Mouse (Mus musculus) midbrain, embryonic 11.5 days (tissue): Measurements from ENCODE around the gene Olfr105-ps. TPM values are rescaled to one million over a fixed set of nuclear protein-coding genes. Genes with fewer than 3 reads are reported as not detected.

ENCODE experiments used
- ATAC-seq: fragments of 200-750 bp; cut with Nextera tagmentation; 2 replicates; pipeline ENCODE4 v1.8.0; 2017; ENCODE audit warnings: moderate TSS enrichment, moderate library complexity; ENCODE audit not compliant: low FRiP score
- DNase-seq: peaks from one replicate; pipeline ENCODE4 v3.0.0; 2015; ENCODE audit warnings: low spot score; ENCODE audit errors: missing footprints
- H3K27ac ChIP-seq: fragments of 300-500 bp; sonication (generic); 2 replicates; pipeline ENCODE4 v1.5.1; 2014; ENCODE audit warnings: low read depth, low read length
- H3K27me3 ChIP-seq: fragments of 300-500 bp; sonication (generic); 2 replicates; pipeline ENCODE4 v1.6.1; 2014; ENCODE audit warnings: mild to moderate bottlenecking, low read length, moderate library complexity, mixed read lengths; ENCODE audit not compliant: control insufficient read depth, insufficient read depth
- H3K36me3 ChIP-seq: fragments of 300-500 bp; sonication (generic); 2 replicates; pipeline ENCODE4 v1.6.1; 2014; ENCODE audit warnings: mild to moderate bottlenecking, low read length, moderate library complexity, mixed read lengths; ENCODE audit not compliant: control insufficient read depth, insufficient read depth
- H3K4me1 ChIP-seq: fragments of 300-500 bp; sonication (generic); 2 replicates; pipeline ENCODE4 v1.6.1; 2014; ENCODE audit warnings: low read length; ENCODE audit not compliant: control insufficient read depth, insufficient read depth
- H3K4me2 ChIP-seq: fragments of 300-500 bp; sonication (generic); 2 replicates; pipeline ENCODE4 v1.6.1; 2014; ENCODE audit warnings: mild to moderate bottlenecking, moderate library complexity
- H3K4me3 ChIP-seq: fragments of 300-500 bp; sonication (generic); 2 replicates; pipeline ENCODE4 v1.5.1; 2014; ENCODE audit warnings: low read depth, low read length
- H3K9ac ChIP-seq: fragments of 300-500 bp; sonication (generic); 2 replicates; pipeline ENCODE4 v1.6.1; 2014; ENCODE audit warnings: low read length
- H3K9me3 ChIP-seq: fragments of 300-500 bp; sonication (generic); 2 replicates; pipeline ENCODE4 v1.6.1; 2016; ENCODE audit warnings: low read length; ENCODE audit not compliant: control insufficient read depth
- WGBS: fragments of 180-500 bp; shearing (Covaris S2); extraction: QIAGEN DNeasy Blood & Tissue Kit; methylation state at CpG from one replicate; pipeline ENCODE4 v1.1.7; 2014; 5-methylcytosine and 5-hydroxymethylcytosine counted together
- polyA plus RNA-seq: library from polyadenylated mRNA; unstranded; fragments of >200 nt; fragmentation: Nextera tagmentation; extraction: Ambion mirVana; gene quantifications from 2 replicates; pipeline ENCODE4 v1.2.1, GENCODE M21; 2014

Gene Olfr105-ps
- polyA plus RNA-seq, result not detected in 2 replicates

- no peak for ATAC-seq
- DNase-seq, result no peak
Observed at GRCm38 (mm10) chr17:37378733-37379132, at the start of gene Olfr105-ps. TSS of gene Olfr105-ps (plus strand) at chr17:37379033.

GRCm38 (mm10) chr17:37339598-37339997 lies 39.2 kb upstream of the Olfr105-ps start, which contains the start of gene Olfr103:
TSS of gene Olfr103 (minus strand) at chr17:37339698.
- Histone ChIP-seq H3K9me3 (no peaks in the 10 kb centered on the region), H3K27ac (no peak within 1 kb of the TSS), H3K4me1 (no peaks in the 10 kb centered on the region), H3K36me3 (no peaks in the 10 kb centered on the region), H3K4me3 (no peak within 1 kb of the TSS), H3K27me3 (no peaks in the 10 kb centered on the region), H3K4me2 (no peak within 1 kb of the TSS), H3K9ac (no peak within 1 kb of the TSS)
- WGBS, result 89% methylated on average over 2 of the region's 2 CpGs
- no peak for DNase-seq
- no peak for ATAC-seq

More at GRCm38 (mm10) chr17:37378733-37379132, at the start of gene Olfr105-ps:
- Histone ChIP-seq H3K9me3 (no peaks in the 10 kb centered on the region), H3K4me1 (no peaks in the 10 kb centered on the region), H3K4me2 (no peak within 1 kb of the TSS), H3K4me3 (no peak within 1 kb of the TSS), H3K27ac (no peak within 1 kb of the TSS), H3K27me3 (no peaks in the 10 kb centered on the region), H3K36me3 (no peaks in the 10 kb centered on the region), H3K9ac (no peak within 1 kb of the TSS)

DNA sequence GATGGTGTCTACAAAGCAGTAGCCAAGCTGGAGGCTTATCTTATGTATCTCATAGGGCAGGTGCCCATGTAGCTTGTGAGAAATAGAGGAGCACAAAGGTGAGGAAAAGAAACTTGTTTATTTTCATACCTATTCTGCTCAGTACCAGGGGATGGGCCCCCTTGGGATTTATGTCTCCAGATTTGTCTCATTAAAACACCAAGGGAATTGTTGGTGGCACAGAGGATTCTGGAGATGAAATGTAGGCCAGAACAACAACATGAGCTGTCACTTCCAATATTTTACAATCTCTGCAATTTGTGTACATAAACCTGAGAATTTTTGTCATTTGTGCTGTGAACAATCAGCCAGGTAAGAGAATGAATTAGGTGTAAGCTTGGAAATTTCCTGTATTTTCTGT lies 19.6 kb upstream of the Olfr105-ps start, which contains the start of gene Olfr104-ps:
Gene Olfr104-ps, plus strand, starts transcription at position 301 of the 400 bp plus-strand sequence.
- Histone ChIP-seq H3K9ac (no peak within 1 kb of the TSS), H3K27me3 (no peaks in the 10 kb centered on the region), H3K27ac (no peak within 1 kb of the TSS), H3K9me3 (no peaks in the 10 kb centered on the region), H3K4me1 (no peaks in the 10 kb centered on the region), H3K36me3 (no peaks in the 10 kb centered on the region), H3K4me2 (no peak within 1 kb of the TSS), H3K4me3 (no peak within 1 kb of the TSS)
- DNase-seq (no peak), ATAC-seq (no peak)

- Histone ChIP-seq H3K27ac (no peak within 1 kb of the TSS), H3K9ac (no peak within 1 kb of the TSS), H3K4me2 (no peak within 1 kb of the TSS), H3K27me3 (no peaks in the 10 kb centered on the region), H3K4me1 (no peaks in the 10 kb centered on the region), H3K4me3 (no peak within 1 kb of the TSS), H3K36me3 (no peaks in the 10 kb centered on the region), H3K9me3 (no peaks in the 10 kb centered on the region)
- DNase-seq (no peak), ATAC-seq (no peak)
- WGBS, result 81% methylated on average over 1 of the region's 1 CpGs
Observed at GRCm38 (mm10) chr17:37390093-37390492, 11.3 kb downstream of the Olfr105-ps start, which contains the start of gene Olfr106-ps. TSS of gene Olfr106-ps (plus strand) at chr17:37390393.

DNA sequence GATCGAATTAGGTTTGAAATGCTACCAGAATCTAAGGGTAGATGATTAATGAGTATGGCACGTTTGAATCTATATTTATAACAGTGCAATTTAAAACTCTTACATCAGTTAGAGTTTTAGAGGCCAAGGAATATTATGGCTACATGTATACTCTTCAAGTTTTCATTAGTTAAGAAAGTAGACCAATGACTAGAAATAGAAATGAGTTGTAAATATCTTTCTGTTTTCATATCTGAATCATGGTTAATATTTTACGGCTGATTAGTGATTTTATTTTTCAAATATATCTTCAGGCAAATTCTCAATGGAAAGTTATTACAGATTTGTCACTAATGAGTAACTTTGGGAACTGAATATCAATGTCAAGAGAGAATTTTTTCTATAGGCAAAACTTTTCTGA lies 20.1 kb downstream of the Olfr105-ps start, which contains the start of gene Olfr107:
Gene Olfr107, plus strand, starts transcription at position 301 of the 400 bp plus-strand sequence.
- Histone ChIP-seq H3K4me1 (no peaks in the 10 kb centered on the region), H3K27ac (no peak within 1 kb of the TSS), H3K27me3 (no peaks in the 10 kb centered on the region), H3K4me3 (no peak within 1 kb of the TSS), H3K4me2 (no peak within 1 kb of the TSS), H3K36me3 (no peaks in the 10 kb centered on the region), H3K9ac (no peak within 1 kb of the TSS), H3K9me3 (no peaks in the 10 kb centered on the region)
- ATAC-seq, result no peak
- DNase-seq, result no peak
- WGBS, result 85% methylated on average over 3 of the region's 3 CpGs

GRCm38 (mm10) chr17:37413380-37413779 lies 34.5 kb downstream of the Olfr105-ps start:
- no peaks in the 10 kb centered on the region for H3K36me3 ChIP-seq
- H3K4me1 ChIP-seq, result no peaks in the 10 kb centered on the region
- H3K9me3 ChIP-seq, result no peaks in the 10 kb centered on the region
- no peak for ATAC-seq
- no peak overlapping the region for H3K4me2 ChIP-seq
- H3K9ac ChIP-seq, result no peak overlapping the region
- no peak overlapping the region for H3K27ac ChIP-seq
- H3K27me3 ChIP-seq, result no peaks in the 10 kb centered on the region
- DNase-seq, result no peak
- no peak overlapping the region for H3K4me3 ChIP-seq

Other genes with a start within 250 kb of the Olfr105-ps start
- gene Olfr93, start 217.5 kb upstream of the Olfr105-ps start, polyA plus RNA-seq, result not detected in 2 replicates
- gene Ubd, start 185.1 kb upstream of the Olfr105-ps start, polyA plus RNA-seq, result not detected in 2 replicates
- gene Olfr94, start 178.0 kb upstream of the Olfr105-ps start, polyA plus RNA-seq, result not detected in 2 replicates
- not detected in 2 replicates for gene Olfr95, start 165.9 kb upstream of the Olfr105-ps start, polyA plus RNA-seq
- not detected in 2 replicates for gene Olfr96, start 158.9 kb upstream of the Olfr105-ps start, polyA plus RNA-seq
- not detected in 2 replicates for gene Olfr97, start 141.7 kb upstream of the Olfr105-ps start, polyA plus RNA-seq
- gene Olfr98, start 115.3 kb upstream of the Olfr105-ps start, polyA plus RNA-seq, result not detected in 2 replicates
- gene H2-M3, start 108.8 kb upstream of the Olfr105-ps start, polyA plus RNA-seq, result 1.4 and 1.8 TPM in 2 replicates
- gene Olfr99, start 95.6 kb upstream of the Olfr105-ps start, polyA plus RNA-seq, result not detected in 2 replicates
- not detected in 2 replicates for gene Olfr101, start 74.7 kb upstream of the Olfr105-ps start, polyA plus RNA-seq
- not detected in 2 replicates for gene Olfr102, start 62.0 kb upstream of the Olfr105-ps start, polyA plus RNA-seq
- not detected in 2 replicates for gene Olfr103, start 39.3 kb upstream of the Olfr105-ps start, polyA plus RNA-seq
- gene Olfr104-ps, start 19.5 kb upstream of the Olfr105-ps start, polyA plus RNA-seq, result not detected in 2 replicates
- not detected in 2 replicates for gene Olfr106-ps, start 11.4 kb downstream of the Olfr105-ps start, polyA plus RNA-seq
- not detected in 2 replicates for gene Olfr107, start 20.2 kb downstream of the Olfr105-ps start, polyA plus RNA-seq
- gene Olfr108, start 66.4 kb downstream of the Olfr105-ps start, polyA plus RNA-seq, result not detected in 2 replicates
- gene Olfr109, start 79.9 kb downstream of the Olfr105-ps start, polyA plus RNA-seq, result not detected in 2 replicates
- not detected in 2 replicates for gene H2-M2, start 104.5 kb downstream of the Olfr105-ps start, polyA plus RNA-seq
- not detected in 2 replicates for gene Olfr110, start 113.4 kb downstream of the Olfr105-ps start, polyA plus RNA-seq
- gene Olfr111, start 129.0 kb downstream of the Olfr105-ps start, polyA plus RNA-seq, result not detected in 2 replicates
- gene Olfr112, start 190.4 kb downstream of the Olfr105-ps start, polyA plus RNA-seq, result not detected in 2 replicates
- not detected in 2 replicates for gene Olfr113, start 198.6 kb downstream of the Olfr105-ps start, polyA plus RNA-seq
- gene Olfr114, start 213.7 kb downstream of the Olfr105-ps start, polyA plus RNA-seq, result not detected in 2 replicates
- not detected in 2 replicates for gene Olfr115, start 248.1 kb downstream of the Olfr105-ps start, polyA plus RNA-seq
- gene Olfr116, start 248.2 kb downstream of the Olfr105-ps start, polyA plus RNA-seq, result not detected in 2 replicates